Mouse (Mus musculus): ENCODE measurements around the gene Adamts8.

The Adamts8 gene

DNA sequence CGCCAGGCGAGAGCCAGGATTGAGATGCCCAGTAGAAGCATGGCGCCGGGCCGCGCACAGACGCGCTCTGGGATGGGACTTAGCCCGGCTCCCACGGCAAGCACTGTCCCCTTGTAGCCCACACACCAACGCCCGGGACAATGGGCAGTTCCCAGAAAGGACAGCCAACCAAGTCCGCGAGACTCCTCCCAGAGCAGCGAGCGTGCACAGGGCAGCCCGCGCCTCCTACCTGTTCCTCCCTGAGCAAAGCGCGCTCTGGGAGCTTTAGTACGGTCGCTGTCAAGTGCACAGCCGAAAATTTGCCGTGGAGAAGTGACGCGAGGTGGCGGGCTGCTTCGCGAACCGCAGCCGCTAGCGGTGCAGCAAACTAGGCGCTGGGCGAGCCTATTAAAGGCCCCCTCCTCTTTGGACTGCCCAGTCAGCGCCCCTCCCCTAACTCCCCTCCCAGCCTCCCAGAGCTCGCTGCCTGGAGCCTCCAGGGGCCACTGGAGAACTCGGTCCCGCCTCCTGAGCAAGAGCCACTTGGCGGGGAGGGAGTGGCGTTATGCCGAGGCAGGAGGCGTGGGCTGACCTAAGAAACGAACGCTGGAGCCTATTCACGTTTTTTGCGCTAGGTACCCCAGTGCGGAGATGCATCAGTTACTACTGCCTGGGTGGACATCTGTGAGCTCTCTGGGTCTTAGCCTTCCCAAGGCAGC, 20.0 kb upstream of the Adamts8 start, which contains the start of gene Adamts15:
Adamts15 (minus strand) TSS at position 256 of the 698 bp plus-strand sequence.
- DNase-seq, result no peak

DNA sequence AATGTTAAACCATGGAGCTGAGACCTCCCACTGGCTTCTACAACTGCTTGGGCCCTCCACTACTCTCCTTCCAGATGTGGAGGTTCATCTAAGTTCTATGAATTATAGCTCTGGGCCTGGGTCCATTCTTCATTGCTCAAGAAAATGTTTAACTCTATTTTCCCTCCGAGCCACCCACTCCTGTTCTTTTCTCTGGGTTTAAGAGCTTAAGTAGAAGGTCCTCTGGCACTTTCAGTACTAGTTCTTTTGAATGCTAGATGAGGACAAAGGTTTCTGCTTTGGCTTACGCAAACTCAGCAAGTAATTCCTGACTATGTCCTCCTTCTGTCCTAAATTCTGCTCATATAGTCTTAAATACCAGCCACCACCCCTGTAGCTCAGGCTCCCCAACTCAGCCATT, 13.6 kb upstream of the Adamts8 start:
- no peak for DNase-seq

DNA sequence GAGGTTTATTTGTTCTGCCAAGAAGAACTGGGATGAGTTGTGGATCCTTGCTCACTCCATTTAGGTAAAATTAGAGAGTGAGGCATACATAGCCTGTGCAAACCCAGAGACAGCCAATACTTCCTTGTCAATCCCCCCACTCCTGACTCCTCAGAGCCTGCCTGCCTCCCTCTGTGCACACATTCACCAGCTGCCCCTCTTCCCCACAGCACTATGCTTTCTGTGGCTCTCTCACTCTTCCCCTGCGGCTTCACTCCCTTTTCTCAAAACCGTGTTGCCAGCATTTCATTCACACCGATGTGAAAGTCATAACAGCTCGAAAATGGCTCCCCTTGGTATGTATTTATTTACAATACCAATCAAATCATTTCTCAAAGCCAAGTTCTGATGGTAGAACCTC, 10.0 kb upstream of the Adamts8 start:
- DNase-seq, result no peak

DNA sequence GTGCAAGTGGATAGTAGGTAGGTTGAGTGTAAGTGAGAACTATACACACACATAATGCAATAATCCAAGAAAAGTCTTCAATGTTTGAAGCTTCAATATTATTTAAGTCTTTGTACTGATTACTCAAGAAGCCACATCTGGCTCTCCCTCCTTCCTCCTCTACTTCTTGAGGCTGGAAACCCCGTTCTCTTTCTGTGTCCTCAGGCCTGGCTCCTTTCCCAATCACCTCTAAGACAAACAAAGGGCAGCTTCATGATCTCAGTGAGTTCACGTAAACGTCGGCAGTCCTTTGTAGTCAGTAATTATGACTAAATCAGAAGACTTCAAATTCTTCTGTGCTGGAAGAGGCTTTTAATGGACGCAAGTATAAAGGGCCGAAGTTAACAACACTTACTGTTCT, 7.5 kb upstream of the Adamts8 start:
- DNase-seq, result no peak

DNA sequence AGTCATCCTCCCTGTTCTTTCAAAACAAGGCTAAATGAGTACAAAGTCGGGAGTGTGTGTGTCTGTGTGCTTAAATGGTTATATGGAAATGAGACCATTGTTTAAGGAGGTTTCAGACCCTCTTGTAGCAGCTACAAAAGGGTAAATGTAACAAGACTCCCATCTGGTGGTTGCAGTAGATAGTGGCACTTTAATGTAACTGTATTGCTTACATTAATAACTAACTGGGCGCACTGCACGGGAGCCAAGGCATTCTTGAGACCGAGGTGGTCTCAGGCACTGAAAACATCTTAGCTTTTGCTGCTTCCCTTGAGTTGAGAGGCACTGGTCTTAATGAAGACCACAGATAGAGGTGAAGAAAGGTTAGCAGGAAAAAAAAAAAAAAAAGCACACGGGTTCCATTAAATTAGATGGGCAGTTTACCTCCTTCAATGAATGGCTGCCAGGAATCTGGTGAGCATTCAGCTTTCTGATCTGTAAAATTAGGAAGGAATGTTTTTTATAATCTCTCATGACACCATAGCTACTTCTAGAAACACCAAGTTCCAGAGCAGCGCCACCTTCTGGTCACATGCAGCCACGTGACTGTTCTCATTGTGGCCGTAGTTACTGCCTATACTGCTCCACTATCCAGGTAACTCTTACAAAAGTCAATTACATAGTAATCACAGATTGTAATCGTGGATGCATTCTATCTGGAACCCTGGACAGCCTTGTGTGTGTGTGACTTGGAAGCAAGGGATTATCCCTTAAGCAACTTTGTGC, 5.5 kb upstream of the Adamts8 start:
- no peak for DNase-seq

DNA sequence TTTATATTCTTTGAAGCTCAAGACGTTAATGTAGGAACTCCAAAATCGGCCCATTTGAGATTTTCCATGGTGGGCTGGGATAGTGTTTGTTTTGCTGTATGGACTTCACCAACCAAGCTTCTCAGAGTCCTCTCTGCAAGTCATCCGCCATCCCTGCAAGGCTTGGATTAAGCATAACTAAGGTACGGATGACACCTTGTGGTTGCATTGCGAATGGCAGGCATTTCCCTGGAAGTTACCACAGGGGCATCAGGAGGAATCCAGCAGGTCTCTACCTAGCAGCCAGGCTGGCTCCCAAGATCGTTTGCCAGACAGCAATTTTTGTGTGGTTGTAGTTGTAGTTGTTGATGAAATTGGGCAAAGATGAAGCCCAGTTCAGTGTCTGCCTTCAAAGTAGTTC, 2.0 kb upstream of the Adamts8 start:
- peak; percentile 59 for DNase-seq

DNA sequence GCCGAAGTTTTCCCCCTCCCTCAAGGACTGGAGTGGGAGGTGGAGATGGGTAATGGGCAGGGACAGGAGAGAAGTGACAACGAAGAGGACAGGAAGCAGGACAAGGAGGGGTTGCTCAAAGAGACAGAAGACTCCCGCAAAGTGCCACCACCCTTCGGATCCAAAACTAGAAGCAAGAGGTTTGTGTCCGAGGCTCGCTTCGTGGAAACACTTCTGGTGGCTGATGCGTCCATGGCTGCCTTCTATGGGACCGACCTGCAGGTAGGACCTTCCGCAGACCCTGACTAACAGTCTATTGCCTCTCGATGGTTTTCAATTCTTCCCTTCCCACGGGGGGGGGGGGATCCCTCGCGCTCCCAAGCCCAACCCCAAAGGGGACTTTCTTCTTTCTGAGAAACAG, 979 bp downstream of the Adamts8 start:
- DNase-seq, result no peak

DNA sequence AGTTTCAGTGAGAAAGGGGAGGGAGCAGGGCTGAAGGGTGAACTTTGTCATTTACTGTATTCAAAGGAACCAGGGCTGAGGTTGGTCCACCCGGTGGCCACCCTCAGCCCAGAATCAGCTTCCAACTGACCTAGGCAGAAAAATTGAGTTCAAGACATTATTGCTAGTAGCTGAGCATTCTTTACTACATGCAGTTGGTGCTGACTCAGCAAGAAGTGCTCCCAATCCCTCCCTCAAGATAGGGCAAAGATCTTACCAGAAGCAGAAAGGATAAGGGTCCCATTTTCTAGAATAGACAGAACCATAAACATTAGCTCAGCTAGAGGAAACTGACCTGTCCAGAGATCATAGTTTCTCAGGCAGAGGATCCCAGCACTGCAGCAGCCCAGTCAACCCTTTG, 1.9 kb downstream of the Adamts8 start:
- DNase-seq, result no peak

DNA sequence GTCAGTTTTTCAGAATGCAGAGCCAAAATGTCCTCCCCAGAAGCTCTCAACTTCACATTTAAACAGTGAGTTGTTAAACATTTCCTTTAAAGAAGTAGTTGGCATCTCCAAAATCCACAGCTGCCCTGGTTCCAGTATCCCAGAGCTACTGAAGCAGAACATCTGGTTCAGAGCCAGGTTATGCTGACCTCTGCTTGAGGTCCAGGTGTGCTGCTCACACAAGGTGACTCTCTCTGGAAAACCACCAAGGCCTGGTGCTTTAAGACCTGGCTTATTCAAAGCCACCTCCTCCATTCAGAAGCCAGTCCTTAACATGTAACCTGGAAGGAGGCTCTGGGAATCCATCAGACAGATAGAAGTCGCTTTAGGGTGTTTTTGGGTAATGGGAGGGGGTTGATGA, 2.9 kb downstream of the Adamts8 start:
- no peak for DNase-seq

DNA sequence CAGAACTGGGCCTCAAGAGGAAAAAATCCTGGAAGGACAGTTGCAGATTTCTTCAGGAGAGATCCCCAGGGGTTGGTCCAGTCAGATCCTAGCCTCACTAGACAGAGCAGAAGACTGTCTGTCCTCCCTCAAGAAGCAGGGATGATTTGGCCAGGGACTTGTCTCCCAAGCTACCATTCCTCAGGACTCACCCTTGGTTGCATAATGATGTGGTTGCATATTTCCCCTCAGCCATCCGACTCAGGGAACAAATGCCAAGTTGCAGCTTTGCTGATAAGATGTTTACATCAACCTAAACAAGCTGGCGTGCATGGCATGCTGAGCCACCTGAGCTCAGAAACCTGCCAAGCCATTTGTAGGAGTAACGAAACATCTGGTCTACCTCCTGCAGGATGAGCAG, 7.1 kb downstream of the Adamts8 start:
- DNase-seq, result no peak

DNA sequence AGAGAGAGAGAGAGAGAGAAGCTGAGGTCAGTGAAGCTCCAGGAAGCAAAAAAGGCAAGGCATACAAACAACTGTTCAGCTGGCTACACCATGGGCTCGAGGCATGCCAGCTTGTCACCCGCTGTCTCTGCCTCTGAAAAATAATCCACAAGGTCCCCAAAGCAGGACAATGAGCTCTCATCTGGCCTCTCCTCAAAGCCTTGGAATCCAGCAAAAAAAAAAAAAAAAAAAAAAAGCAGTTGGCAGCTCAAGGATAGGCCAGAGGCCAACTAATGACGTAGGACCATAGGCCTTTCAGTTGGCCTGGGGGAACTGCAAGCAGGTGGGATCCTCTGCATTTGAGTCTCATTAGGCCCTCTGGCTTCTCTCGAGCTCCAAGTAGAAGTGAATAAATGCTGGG, 7.6 kb downstream of the Adamts8 start:
- no peak for DNase-seq

DNA sequence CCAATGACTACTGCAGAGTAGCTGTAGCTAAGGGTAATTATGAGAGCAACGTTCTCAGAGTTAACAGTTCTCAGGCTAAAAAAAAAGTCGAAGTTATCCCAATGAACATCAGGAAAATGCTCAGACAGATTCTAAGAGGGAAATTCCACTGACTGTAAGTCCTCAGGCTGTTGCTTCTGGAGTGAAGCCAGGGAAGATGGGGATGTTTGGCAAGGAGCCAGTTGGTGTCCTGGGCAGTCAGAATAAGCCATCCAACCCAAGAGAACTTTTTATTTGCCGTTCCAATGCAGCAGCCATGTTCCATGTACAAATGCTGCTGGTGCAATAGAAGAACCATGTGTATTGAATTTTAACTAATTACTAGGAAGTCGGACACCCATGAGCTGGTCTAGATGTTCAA, 8.2 kb downstream of the Adamts8 start:
- no peak for DNase-seq

DNA sequence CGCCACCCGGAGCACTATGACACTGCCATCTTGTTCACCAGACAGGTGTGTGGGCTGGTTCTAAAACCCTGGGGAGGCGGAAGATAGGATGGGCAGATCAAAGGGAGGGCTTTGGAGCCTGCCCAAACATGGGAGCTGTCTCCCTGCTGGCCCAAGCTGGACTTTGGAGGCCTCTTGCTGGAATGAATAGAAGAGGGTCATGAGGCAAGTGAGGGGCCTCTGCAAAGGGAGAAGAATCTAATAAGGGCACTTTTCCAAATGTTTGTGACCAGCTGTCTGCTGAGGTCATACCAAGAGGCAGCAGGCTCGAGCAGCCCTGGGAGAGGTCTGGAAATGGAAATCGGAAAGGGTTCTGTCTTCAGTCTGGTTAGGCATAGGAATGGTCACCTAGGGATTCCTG, 9.1 kb downstream of the Adamts8 start:
- DNase-seq, result no peak

DNA sequence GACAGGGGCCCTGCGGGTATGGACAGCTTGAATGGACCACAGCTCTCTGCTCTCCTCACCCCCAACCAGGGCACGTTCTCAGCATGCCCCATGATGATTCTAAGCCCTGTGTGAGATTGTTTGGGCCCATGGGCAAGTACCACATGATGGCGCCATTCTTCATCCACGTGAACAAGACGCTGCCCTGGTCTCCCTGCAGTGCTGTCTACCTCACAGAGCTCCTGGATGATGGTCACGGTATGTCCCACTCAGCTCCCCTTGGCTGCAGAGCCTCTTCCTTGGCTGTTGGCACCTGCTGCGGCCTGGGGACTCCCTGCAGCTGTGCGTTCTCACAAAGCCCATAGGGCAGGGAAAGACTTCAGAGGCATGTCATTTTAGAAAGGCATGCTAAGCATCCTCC, 10.9 kb downstream of the Adamts8 start:
- peak; percentile 6 for DNase-seq

DNA sequence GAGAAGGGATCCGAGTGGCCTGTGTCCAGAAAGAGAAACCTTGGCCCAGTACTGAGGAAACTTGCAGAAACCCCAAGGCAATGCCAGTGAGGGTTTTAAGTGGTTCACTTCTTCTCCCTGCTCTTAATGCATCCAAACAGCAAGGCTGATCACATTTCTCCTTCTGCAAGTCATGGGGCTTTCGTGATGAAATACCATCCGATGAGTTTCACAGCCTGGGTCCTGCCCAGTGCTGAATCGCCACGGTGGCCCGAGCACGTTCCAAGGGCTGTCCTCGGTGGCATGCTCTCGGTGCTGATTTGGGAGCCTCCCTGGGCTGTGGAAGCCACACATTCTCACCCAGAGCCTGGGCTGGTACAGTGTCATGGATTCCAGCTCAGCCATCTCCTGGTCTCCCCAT, 12.9 kb downstream of the Adamts8 start:
- DNase-seq, result no peak

DNA sequence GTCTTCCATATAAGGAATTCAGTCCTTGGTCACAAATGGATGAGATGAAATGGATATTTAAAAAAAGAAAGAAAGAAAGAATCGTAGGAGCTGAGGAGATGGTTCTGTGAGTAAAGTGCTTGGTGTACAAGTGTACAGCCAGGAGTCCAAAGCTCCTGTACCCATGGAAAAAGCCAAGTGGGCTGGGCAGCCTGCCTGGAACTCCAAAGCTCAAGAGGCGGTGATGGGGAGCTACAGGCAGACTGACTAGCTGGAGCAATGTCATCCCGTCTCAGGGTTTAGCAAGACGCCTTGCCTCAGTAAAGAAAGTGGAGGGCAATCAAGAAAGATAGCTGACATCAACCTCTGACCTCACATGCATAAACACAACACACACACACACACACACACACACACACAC, 21.4 kb downstream of the Adamts8 start:
- DNase-seq, result no peak

DNA sequence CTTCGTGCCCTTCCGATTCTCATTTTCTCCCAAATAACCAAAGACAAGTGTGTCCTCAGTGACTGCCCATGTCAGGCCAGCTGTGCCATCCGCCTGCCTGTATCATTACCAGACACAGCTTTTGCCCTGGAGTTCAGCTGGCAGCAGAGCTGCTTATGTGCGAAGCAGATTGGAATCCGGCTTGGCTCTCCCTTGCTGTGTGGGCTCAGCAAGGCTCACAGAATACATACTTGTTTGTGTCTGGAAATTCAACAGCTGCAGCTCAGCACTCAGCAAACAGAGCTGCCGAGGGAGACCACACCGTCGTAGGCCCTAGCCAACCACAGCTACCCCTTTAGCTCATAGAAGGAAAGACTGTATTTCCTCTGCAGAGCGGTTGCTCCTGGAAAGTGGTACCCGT, 22.3 kb downstream of the Adamts8 start:
- DNase-seq, result no peak

DNA sequence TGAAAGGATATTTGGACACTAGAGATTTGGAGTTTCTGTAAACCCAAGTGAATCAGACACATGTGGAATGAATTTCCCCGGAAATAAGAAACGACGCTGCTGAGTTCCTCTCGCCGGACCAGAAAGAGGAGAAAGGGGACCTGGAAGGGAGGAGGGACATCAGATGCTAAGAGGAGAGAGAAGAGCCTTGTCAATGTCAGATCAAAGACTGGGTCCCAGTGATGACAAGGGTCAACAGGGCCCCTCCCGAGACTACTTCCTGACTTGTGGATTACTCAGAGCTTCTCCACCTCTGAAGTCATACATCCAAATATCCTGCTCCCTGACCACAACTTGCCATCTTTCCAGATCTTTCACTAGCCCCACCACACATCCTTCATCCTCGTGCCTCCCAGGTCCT, 24.5 kb downstream of the Adamts8 start:
- no peak for DNase-seq

DNA sequence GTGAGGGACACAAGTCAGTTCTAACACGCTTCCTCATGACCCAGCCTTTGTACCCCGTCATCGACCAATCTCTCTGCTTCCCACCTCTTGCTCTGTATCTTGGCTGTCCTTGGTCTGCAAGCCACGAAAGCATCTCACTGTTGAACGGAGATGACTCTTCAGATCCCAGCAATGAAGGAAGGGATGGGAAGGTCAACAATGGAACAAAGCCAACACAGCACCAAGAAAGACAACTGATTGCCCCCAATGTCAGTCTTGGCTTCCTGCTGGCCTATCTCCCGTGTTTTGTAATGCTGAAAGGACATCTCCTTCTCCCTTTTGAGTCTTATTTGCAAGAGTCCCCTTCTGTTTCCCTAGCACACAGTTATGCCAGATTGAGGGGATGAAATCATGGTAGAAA, 25.8 kb downstream of the Adamts8 start:
- no peak for DNase-seq

DNA sequence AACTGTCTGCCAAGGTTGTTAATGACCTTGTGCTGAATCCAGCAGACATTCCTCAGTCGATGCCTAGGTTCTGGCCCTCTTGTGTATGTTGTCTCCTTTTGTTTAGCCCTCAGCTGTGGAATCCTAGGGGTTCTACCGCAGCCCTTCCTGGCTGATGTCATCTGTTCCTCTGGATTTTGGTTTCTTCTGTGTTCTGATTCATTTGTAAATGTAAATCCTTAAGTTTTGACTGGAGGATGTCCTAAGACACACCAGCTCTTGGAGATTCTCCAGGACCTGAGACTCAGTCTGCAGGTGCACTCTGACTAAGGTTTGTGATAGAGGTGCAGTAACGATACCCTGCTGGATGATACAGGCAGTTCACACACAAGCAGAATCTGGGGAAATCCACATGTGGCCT, 27.6 kb downstream of the Adamts8 start:
- no peak for DNase-seq

DNA sequence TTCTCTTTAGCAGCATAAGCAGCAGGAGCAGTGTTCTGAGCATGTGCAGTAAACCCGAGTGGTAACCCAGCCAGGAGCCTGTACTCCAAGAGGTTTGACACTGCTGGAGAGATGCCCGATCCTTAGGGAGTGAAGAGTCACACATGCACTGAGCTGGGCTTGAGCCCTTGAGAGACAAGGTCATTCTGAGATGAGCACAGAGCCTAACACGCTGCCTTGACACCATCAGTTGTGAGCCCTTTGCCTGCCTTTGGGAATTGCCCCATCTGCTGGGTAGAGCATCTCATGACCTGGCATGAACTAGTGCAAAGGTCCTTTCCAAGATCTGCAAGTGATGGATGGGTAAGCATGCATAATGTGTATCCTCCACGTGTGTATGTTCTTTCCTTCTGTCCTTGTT, 29.6 kb downstream of the Adamts8 start:
- no peak for DNase-seq

DNA sequence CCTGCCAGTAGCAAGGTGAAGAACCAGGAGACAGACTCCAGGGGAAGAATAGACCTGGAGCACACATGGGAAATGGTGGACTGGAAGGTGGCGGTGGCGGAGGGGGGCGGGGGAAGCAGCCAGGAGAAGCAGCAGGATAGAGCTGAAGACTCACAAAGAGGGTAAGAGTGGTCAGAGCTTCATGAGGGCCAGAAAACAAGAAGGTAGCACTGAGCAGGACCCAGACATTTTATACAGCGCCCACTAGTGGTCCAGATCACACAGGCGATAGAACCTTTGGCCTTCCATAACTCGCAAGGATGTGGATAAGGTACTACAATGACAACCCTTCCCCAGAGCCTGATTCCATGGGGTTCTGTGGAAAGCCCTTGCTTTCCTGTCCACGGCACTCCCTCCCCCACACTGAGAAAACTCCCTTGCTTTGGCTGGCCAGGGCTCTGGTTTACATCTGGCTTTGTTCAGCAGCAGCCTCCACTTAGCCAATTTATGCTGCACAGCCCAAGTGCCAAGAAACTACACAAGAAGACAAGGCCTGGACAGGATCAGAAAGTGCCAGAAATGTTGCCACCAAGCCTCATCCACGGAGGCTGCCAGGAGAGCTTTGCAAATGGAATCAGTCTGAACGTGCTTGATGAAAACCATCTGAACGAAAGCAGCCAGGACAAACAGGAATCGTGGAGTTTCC, 34.1 kb downstream of the Adamts8 start:
- DNase-seq, result no peak

DNA sequence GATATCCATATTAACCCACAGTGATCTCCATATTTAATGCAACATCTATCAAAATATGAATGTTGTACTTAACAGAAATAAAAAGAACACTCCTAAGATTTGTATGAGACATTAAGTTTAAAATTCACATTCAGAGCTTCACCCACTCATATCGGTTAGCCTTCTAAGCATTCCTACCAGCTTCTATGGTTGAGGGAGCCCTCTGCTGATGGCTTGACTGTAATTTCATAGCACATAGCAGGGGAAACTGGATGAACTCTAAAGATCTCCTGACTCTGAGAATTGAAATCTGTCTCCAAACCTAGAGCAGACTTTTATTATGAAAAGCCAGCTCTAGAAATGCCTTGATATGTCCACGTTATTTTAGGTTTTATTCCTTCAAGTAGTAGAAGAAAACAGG, 38.1 kb downstream of the Adamts8 start:
- no peak for DNase-seq

DNA sequence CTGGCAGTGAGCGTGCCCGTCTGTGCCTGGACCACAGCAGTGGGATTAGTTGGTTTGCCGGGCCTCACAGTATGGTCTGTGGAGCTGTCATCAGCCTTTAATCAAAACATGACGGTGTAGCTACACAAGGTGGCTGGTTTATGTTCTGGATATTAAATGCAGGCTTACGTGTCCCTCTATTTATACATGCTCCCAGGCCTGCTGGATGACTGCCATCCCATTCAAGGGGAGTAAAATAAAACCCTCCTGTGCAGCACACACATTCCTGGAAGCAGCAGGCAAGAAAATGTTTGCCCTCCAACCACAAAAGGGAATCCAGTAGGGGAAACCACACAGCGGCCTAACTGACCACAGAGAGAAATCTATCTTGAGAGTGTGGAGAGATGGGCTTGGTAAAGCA, 43.4 kb downstream of the Adamts8 start:
- no peak for DNase-seq
